Mouse (Mus musculus): Measurements from ENCODE around the gene Iqcn.

Gene Iqcn

DNA sequence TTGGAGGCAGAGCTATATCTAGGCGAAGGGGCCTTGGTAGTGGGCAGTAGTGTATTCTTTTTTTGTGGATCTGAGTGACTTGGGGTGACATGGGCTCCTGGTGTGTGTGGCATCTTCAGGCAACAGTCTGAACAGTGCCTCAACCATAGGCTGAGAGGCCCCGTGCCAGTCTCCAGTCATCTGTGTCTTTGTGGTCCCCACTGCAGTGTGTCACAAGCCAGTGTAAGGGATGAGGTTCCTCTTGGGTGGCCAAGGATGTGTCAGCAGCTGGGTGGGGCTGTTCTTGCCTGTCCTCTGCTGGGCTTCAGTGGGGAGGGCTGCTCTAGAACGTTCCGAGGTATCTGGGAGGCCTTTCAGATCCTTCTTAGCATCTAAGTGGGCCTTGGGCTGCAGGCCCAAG is 27.7 kb downstream of the Iqcn start:
- DNase-seq (ENCODE audit: low read depth, low spot score): no peak

DNA sequence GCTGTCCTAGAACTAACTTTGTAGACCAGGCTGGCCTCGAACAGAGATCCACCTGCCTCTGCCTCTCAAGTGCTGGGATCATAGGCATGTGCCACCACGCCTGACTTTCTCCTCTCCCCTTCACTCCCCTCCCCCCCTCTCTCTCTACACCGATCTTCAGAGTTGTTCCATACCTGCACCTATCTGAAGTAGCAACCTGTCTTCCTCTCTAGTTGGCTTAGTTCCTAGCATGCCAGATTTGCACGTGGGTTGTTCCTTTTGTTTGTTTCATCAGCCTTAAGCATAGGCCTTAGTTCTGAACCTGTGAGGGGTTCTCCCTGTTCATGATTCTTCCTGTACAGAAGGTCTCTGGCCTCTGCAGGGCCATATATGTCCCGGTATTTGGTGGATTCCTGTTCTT is 34.4 kb downstream of the Iqcn start:
- DNase-seq (ENCODE audit: low read depth, low spot score): no peak

DNA sequence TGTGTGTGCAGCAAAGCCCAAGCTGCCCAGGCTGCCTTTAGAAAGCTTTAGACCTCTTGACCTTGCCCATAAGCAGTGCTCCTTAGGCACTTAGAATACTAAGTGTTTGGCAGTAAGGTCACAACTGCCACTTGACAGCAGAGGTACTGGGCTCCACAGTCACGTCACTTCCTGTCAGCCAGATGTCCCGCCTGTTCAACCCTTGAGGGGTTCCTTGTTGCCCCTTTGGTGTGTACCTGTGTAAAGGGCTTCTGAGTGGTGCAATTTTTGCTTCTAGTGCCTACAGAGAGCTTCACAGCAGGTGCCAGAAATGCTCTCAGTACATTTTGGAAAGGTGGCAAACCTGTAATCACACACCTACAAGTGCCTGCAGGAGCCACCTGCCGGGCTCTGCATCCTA is 35.0 kb downstream of the Iqcn start:
- DNase-seq (ENCODE audit: low read depth, low spot score): no peak

DNA sequence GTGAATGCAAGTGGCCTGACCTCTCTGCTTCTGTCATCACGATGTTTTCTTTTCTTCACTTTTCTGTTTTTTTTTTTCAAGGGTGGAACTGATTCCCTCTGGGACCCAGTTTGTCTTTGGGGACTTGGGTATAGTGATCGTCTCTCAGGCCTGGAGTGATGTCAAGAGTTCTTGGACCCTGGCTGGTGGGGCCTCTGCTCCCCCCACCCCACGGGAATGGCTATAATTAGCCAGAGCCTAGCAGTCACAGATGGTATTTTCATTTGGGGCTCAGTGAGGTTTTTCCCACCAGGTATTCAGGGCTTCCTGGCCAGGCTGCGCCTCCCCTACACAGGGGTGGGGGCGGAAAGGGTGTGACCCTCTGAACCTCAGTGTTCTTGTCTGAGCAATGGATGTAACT is 38.4 kb downstream of the Iqcn start:
- no peak for DNase-seq (ENCODE audit: low read depth, low spot score)

DNA sequence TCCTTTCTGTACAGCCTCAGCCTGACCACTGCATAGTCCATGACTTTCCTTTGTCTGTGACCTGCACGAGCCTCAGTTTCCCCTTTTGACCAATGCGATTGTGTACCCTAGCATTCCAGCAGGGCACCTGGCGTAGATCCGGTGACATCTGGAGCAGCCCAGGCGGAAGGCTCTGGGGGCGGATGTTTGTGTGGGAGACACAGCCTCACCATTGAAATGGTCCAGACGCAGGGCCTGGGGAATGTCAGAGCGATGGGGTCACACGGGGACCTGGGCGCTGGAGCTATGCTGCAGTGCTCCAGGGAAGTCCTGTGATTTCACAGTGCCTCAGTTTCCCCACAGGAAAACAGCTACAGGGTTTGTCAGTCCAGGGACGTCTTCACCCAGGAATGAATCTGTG is 38.9 kb downstream of the Iqcn start:
- no peak for DNase-seq (ENCODE audit: low read depth, low spot score)

DNA sequence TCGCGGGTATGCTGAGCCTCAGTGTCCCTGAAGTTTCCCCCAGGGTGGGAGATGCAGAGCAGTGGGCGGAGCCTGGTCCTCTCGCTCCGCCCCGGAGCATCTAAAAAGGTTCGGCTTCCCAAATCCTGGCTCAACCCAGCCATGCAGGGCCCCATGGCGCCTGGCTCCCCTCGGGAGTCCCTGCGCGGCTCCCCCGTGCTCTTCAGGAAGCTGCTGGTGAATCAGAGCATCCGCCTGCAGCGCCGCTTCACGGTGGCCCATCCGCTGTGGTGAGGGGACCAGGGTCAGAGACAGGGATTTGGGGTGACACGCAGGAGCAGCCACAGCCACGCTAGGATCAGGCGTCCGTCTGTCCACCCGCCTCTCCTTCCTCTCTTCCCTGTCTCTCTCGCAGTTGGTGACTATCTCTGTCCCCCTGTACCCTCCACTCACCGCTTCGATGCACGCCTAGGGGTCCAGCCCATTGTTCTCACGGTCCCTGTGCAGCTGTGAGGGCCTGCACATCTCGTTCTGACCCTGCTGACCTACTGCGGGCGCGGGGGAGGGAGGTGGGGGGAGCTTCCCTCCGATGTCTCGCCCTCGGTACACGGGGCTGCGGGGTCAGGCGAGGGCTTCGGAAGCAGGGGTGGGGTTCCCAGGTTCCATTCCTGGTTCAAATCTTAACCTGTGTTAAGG is 39.9 kb downstream of the Iqcn start:
- no peak for DNase-seq (ENCODE audit: low read depth, low spot score)

DNA sequence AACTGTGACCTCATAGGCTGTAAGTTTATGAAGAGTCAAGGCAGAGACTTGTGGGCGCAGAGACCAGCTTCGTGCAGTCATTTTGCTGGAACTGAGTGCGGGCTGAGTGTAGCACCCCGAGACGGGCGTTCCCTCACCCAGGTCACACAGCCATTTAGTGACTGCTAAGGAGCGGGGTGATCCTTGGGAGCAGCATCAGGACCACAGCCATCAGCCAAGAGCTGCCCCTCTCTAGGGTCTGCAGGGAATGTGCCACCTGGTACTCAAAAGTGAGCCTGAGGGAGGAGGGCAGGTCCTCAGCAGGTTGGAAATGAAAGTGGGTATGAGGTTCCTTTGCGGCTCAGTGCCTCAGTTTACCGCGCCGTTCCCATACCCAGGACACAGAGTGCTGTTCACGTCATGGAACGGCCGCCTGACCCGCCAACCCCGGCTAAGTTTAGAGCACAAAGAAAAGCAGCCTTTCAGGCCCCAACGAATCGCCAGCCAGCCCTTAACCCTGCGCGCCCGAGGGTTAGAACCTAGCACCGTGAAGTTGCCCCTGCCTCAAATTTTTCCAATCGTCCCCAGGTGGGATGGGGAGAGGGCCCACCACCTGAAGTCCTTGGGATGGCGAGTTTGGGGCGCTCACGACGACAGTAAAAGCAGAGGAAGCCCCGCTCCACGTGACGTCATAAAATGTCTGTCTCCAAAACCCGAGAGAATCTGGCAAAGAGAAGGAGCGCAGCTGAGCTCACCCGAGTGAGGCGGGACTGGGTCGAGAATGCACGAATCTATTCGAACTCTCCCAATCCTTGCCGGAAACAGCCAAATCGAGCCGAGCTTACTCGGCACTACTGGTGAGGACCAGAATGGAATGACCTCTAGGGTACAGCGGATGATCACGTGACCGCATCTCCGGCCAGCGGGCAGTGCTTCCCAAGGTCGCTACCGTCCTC is 40.7 kb downstream of the Iqcn start:
- no peak for DNase-seq (ENCODE audit: low read depth, low spot score)

DNA sequence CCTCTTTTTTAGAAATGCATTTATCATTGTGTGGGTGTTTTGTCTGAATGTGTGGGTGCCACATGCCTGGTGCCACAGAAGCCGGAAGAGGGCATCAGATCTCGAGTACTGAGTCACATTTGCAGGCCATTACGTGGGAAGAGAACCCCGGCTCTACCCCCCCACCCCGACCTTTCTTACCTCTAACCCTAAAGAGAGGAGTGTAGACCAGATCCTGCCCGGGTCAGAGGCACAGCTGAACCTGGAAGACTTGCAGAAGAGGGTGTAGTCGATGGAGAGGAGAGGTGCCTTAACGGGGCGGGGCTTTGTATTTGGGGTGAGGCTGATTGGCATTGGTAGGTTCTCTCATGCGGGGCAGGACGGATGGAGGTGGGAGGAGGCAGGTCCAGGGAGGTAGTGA is 41.5 kb downstream of the Iqcn start:
- no peak for DNase-seq (ENCODE audit: low read depth, low spot score)

DNA sequence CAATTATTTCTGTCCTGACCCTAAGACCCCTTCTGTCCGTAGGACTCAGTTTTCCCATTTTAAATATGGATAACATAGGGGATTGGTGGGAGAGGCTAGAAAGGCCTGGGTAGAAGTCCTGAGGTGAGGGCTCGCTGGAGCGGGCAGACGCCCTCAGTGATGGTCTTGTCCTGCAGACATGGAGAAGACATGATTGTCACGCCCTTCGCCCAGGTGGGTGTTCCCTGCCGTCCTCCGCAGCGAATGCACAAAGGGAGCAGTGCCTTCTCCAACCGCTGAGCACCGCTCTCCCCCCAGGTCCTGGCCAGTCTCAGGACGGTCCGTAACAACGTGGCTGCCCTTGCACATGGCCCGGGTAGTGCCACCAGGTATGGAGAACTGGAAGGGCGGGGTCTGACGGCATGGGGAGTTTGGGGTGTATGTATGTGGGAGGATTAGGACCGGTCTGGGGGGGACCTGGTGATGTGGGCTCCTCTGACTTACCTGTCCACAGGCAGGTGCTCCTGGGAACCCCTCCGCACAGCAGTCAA is 42.5 kb downstream of the Iqcn start:
- no peak for DNase-seq (ENCODE audit: low read depth, low spot score)

DNA sequence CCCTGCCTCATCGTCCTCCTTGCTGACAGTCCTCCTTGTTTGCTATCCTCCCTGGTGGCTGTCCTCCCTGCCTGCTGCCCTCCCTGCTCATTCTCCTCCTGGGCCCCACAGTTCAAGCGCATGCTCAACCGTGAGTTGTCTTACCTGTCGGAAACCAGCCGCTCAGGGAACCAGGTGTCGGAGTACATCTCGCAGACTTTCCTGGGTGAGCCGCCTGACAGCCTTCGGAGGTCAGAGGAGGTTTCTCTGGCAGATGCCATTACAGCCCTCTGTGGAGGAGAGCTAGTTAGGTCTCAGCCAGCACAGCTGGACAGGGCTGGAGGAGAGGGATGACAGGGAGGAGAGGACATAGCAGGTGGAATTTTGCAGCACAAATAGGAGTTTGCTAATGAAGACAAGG is 43.4 kb downstream of the Iqcn start:
- DNase-seq (ENCODE audit: low read depth, low spot score): no peak

DNA sequence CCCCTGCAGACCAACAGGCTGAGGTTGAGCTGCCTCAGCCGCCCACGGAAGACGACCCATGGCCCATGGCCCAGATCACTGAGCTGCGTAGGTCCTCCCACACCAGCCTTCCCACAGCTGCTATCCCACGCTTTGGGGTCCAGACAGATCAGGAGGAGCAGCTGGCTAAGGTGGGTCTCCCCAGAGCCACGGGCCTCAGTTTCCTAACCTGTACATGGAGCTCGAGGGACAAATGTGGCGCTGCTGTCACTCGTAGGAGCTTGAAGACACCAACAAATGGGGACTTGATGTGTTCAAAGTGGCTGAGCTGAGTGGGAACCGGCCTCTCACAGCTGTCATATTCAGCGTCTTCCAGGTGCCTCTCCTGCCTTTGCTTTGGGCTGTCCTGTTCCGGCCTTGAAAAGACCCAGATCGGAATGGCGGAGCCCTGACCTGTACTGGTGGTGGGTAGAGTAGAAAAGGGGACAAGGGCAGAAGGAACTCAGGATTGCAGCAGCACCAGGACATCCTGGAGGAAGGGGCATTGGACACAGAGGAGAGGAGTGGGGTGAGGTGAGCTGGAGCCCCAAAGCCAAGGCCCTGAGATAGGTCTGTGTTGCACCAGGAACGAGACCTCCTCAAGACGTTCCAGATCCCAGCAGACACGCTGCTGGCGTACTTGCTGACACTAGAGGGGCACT is 44.1 kb downstream of the Iqcn start:
- no peak for DNase-seq (ENCODE audit: low read depth, low spot score)

DNA sequence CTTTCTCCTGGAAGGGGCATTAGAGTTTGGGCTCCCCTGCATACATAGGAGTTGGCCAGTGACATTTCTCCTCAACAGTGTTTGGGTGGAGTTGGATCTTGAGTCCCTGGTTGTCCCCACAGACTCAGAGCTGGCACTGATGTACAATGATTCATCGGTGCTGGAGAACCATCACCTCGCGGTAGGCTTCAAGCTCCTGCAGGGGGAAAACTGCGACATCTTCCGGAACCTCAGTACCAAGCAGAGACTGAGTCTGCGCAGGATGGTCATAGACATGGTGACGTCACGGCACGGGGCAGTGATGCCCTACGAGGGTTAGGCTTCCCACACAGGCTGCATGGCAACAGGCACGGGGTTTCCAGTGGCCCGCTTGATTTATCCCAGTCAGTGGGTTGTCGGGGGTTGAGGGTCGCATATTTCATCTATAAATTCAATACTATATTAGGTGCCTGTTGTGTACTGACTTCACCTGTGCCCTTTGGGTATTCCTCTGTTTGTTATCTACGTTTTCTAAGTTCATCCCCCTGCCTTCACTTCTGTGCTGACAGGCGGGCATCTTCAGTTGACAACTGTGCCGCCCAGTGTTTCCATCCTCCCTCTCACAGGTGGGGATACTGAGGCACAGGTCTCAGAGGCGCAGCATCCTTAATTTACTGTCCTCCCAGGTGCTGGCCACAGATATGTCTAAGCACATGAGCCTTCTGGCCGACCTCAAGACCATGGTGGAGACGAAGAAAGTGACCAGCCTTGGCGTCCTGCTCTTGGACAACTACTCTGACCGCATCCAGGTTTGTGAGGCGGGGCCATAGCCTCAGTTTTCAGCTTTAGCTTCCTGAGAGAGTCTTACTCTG is 45.2 kb downstream of the Iqcn start:
- DNase-seq (ENCODE audit: low read depth, low spot score): no peak

DNA sequence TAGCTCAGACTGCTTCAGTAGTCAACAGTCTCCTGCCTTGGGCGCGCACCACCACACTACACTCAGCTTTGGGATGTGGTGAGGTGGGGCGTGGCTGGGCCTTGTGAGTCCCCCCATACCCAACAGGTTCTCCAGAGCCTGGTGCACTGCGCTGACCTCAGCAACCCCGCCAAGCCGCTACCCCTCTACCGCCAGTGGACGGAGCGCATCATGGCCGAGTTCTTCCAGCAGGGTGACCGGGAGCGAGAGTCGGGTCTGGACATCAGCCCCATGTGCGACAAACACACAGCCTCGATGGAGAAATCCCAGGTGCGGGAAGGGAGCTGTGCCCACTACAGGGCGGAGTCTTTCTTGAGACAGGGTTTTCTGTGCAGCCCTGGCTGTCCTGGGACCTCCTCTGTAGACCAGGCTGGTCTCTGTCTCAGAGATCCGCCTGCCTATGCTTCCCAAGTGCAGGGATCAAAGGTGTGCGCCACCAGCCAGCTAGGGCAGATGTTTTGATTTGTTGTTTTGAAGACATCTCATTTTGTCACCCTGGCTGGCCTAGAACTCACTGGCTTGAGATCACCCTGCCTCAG is 45.9 kb downstream of the Iqcn start:
- no peak for DNase-seq (ENCODE audit: low read depth, low spot score)

DNA sequence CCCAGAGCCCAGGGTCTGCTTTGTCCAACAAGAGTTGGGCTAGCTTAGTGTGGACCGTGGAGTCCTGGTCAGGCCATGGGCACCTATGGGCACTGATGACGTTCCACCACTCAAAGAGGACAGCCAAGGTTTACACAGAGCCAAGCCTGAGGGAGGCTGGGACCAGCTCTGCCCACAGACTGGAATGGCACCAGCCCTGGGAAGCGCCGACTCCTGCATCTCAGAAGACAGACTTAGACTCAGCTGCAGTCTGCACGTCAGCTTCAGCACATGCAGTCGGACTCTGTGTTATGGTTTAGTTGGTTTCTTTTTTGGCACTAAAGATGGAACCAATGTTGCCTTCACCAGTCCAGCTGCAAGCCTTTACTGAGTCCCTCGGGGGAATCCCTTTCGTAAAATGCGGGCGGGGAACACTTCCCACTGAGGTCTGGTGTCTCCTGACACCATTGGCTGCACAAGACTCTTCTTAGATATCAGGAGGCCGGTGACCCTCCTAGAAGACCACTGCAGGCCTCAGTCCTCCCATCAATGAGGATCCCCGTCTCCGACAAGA is 46.9 kb downstream of the Iqcn start:
- DNase-seq (ENCODE audit: low read depth, low spot score): no peak

DNA sequence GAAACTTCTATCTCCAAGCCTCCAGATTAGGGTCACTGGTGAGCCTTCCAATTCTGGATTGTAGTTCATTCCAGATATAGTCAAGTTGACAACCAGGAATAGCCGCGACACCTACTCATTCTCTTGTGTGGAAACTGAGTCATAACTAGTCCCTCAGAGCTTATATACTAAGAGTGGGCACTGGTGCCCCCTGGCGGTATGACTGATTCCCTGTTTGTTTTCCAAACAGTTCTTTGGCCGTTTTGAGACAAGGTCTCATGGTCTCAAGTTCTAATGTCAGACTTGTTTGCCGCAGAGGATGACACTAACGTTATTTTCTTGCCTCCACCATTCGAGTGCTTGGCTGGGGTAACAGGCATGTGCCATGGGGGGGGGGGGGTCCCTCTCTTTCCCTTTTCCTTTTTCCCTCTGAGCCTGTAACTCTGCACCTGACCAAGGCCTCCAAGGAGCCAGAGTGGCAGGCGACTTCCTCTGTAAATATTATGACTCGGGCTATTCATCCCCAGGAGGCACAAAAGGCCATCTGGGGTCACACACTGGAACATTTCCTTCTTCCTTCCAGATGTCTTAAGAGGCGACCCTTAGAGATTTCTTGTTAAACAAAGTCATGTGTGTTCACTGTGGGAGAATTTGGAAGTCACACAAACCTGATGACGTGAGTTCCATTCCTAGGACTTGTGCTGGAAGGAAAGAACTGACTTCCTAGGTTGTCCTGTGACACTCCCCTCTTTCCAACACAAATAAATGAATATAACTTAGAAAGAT is 48.9 kb downstream of the Iqcn start:
- peak; percentile 72 for DNase-seq (ENCODE audit: low read depth, low spot score)

DNA sequence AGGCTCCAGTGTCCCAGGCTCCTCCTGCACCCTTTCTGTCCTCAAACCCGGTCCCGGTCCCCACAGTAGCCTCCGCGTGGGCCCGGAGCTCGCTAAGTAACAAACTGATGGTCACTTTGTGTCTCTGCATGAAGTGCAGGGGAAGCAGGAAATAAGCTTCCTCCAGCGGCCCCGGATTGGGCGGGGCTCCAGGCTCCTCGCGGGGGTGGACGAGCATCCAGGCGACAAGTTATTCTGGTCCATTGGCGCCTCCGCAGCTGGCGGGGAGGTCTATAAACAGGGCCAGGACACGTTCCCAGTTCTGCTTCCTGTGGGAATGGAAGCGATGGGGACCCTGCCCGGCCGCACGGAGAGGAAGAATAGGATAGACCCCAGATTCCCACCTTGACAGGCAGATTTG is 49.9 kb downstream of the Iqcn start:
- DNase-seq (ENCODE audit: low read depth, low spot score): no peak

DNA sequence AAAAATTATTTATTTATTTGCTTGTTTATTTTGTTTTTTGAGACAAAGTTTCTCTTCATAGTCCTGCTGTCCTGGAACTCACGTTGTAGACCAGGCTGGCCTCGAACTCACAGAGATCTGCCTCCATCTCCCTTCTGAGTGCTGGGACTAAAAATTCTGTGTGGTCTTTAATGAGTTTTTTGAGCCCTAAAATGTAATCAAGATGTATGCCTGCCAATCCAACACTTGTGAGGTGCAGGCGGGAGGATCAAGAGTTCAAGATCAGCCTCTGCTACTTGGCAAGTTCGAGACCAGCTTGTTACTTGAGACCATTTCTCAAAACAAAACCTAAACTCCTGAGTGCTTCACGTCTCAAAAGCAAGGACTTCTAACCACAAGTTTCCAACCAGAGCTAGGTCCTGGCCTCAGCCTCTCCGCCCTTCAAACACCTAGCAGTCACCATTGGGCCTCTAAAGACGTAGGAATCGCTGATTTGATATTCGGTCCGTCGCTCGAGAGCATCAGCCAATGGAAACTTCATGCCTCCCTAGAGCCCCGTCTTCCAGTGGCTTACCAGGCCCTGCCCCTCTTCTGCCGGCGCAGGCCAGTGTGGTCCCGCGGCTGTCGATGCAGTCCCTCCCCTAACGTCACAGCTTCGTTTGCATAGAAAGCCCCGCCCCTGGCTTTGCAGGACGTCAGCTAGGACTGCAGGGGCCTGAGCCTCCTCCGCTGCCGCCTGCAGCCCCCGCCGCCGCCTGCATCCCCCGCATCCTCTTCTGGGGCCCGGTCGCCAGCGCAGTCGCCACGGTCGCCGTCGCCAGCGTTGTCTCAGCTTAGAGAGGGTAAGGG is 51.0 kb downstream of the Iqcn start, which contains the start of gene Rab3a:
TSS of gene Rab3a (plus strand) at position 637 of the 828 bp plus-strand sequence.
- DNase-seq (ENCODE audit: low read depth, low spot score): peak; percentile 98

DNA sequence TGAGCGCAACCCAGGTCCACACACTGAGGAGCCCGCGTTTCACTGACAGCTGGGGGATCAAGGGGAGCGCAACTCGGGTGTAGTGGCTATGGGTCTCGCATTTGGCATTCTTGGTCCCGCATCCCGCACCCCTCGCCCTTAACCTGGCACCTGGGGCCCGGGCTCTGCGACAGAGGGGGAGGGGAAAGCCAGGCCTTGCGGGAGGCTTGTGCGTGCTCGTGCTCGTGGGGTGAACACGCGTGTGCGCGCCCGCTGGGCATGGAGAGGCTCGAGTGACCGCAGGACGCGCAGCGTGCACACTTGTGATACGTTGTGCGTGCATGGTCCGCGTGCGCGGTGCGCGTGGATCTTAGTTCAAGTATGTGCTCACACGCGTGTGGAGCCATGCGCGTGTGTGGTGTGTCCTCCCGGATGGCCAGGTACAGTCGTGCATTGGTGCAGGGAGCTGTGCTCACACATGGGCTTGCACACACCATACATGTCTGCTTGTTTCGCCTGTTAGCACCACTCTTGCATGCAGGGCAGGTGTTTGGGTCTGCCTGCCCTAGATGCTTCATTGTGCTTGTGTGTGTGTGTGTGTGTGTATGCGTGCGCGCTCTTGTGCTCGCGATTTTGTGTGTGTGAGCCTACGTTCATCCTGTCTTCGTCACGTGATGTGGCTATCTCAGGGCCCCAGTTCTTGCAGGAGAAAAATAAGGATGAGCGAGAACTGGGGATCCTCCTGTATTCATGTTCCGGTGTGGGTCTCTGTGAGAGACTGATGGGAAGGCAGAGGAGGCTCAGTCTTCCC is 51.8 kb downstream of the Iqcn start:
- DNase-seq (ENCODE audit: low read depth, low spot score): no peak

Data from mesoderm, embryonic 11.5 days (tissue).